Mouse (Mus musculus): Measurements from ENCODE around the gene Vapa. TPM values are rescaled to one million over a fixed set of nuclear protein-coding genes. Genes with fewer than 3 reads are reported as not detected.
A peak's percentile ranks its signal among the peaks of the same experiment; 100 is the strongest.

Vapa gene
- total and polyA plus RNA-seq, 3 experiments, result 56.7 to 507 (median 85.3) TPM

GRCm38 (mm10) chr17:65556798-65557197, 56.6 kb downstream of the Vapa start:
- Histone ChIP-seq H3K4me3 (ENCODE audit: control insufficient read depth in 1 of 2, insufficient read depth in 1 of 2, low read depth in 2 of 2, low read length in 2 of 2) (peak overlapping the region; percentile 52 to 58), H3K27ac (ENCODE audit: control insufficient read depth, low read depth, low read length) (peak overlapping the region; percentile 41), H3K79me2 (ENCODE audit: control insufficient read depth, insufficient read depth, low read length, poor library complexity) (no peaks in the 10 kb centered on the region), H3K36me3 (ENCODE audit: control insufficient read depth in 1 of 2, insufficient read depth in 2 of 2, low read length in 2 of 2) (peaks cover 0 to 4% of the 10 kb centered on the region in 2 experiments; a peak in 1 of 4 replicates), H3K27me3 (ENCODE audit: control insufficient read depth in 1 of 2, insufficient read depth in 2 of 2, low read length in 2 of 2) (no peaks in the 10 kb centered on the region), H3K9me3 (replicated peaks; ENCODE audit: insufficient read depth, low read length) (no peaks in the 10 kb centered on the region), H3K9ac (ENCODE audit: control insufficient read depth, low read depth, low read length, poor library complexity, severe bottlenecking) (peak overlapping the region; percentile 49), H3K4me1 (ENCODE audit: control insufficient read depth in 1 of 2, insufficient read depth in 2 of 2, low read length in 2 of 2) (peaks cover 3 to 20% of the 10 kb centered on the region in 2 experiments)
- peak; percentile 59 for DNase-seq (ENCODE audit: low read depth, low spot score)
- no peak for TF ChIP-seq GABPA (IDR thresholded peaks at IDR 0.05; ENCODE audit: low read depth, low read length)
- TF ChIP-seq ZNF384 (IDR thresholded peaks at IDR 0.05; ENCODE audit: low read depth, low read length), result no peak
- TF ChIP-seq EP300 (IDR thresholded peaks at IDR 0.05; ENCODE audit: low read depth in 1 of 2, low read length in 2 of 2), result no peak
- TF ChIP-seq MEF2A (IDR thresholded peaks at IDR 0.05; ENCODE audit: extremely low read depth, insufficient replicate concordance, low read depth, low read length, poor library complexity, severe bottlenecking), result no peak
- TF ChIP-seq RCOR1 (IDR thresholded peaks at IDR 0.05; ENCODE audit: low read depth, low read length), result no peak
- no peak for TF ChIP-seq ETS1 (IDR thresholded peaks at IDR 0.05; ENCODE audit: low read depth, low read length)
- TF ChIP-seq TBP (IDR thresholded peaks at IDR 0.05; ENCODE audit: low read depth, low read length), result no peak
- TF ChIP-seq GATA1 (IDR thresholded peaks at IDR 0.05; ENCODE audit: low read depth, low read length), result no peak
- no peak for TF ChIP-seq MAX (IDR thresholded peaks at IDR 0.05; ENCODE audit: low read length)
- no peak for TF ChIP-seq JUND (IDR thresholded peaks at IDR 0.05; ENCODE audit: low read depth, low read length)
- TF ChIP-seq ZKSCAN1 (IDR thresholded peaks at IDR 0.05; ENCODE audit: low read depth, low read length), result no peak
- no peak for TF ChIP-seq ELF1 (IDR thresholded peaks at IDR 0.05; ENCODE audit: low read depth, low read length)
- no peak for TF ChIP-seq RAD21 (IDR thresholded peaks at IDR 0.05; ENCODE audit: low read depth, low read length)
- TF ChIP-seq MAFK (IDR thresholded peaks at IDR 0.05; ENCODE audit: borderline replicate concordance, low read depth, low read length), result no peak
- TF ChIP-seq POLR2AphosphoS2 (IDR thresholded peaks at IDR 0.05; ENCODE audit: low read length), result no peak
- no peak for TF ChIP-seq MAZ (IDR thresholded peaks at IDR 0.05; ENCODE audit: low read depth, low read length)

- H3K9me3 ChIP-seq (replicated peaks; ENCODE audit: insufficient read depth, low read length), result no peaks in the 10 kb centered on the region
- H3K27me3 ChIP-seq (ENCODE audit: control insufficient read depth in 1 of 2, insufficient read depth in 2 of 2, low read length in 2 of 2), result no peaks in the 10 kb centered on the region
These were observed 60.8 kb downstream of the Vapa start for GRCm38 (mm10) chr17:65552426-65552997.

More at GRCm38 (mm10) chr17:65552426-65552997, 60.8 kb downstream of the Vapa start:
- no peak overlapping the region for H3K4me3 ChIP-seq (ENCODE audit: control insufficient read depth in 1 of 2, insufficient read depth in 1 of 2, low read depth in 2 of 2, low read length in 2 of 2)
- peaks cover 3 to 13% of the 10 kb centered on the region in 2 experiments for H3K4me1 ChIP-seq (ENCODE audit: control insufficient read depth in 1 of 2, insufficient read depth in 2 of 2, low read length in 2 of 2)
- no peaks in the 10 kb centered on the region for H3K79me2 ChIP-seq (ENCODE audit: control insufficient read depth, insufficient read depth, low read length, poor library complexity)
- no peak overlapping the region for H3K9ac ChIP-seq (ENCODE audit: control insufficient read depth, low read depth, low read length, poor library complexity, severe bottlenecking)
- DNase-seq (ENCODE audit: low read depth, low spot score), result no peak
- H3K36me3 ChIP-seq (ENCODE audit: control insufficient read depth in 1 of 2, insufficient read depth in 2 of 2, low read length in 2 of 2), result no peaks in the 10 kb centered on the region
- no peak for TF ChIP-seq CHD2 (IDR thresholded peaks at IDR 0.05; ENCODE audit: low read length)
- no peak for TF ChIP-seq ZNF384 (IDR thresholded peaks at IDR 0.05; ENCODE audit: low read depth, low read length)
- TF ChIP-seq ZMIZ1 (IDR thresholded peaks at IDR 0.05; ENCODE audit: low read depth, low read length), result no peak
- TF ChIP-seq MAX (IDR thresholded peaks at IDR 0.05; ENCODE audit: low read length), result no peak
- TF ChIP-seq BHLHE40 (IDR thresholded peaks at IDR 0.05; ENCODE audit: borderline replicate concordance, low read depth, low read length), result no peak
- no peak overlapping the region for H3K27ac ChIP-seq (ENCODE audit: control insufficient read depth, low read depth, low read length)
